Mouse (Mus musculus) midbrain, embryonic 16.5 days (tissue): Measurements from ENCODE around the gene Rnase4. TPM values are rescaled to one million over a fixed set of nuclear protein-coding genes. Genes with fewer than 3 reads are reported as not detected.

Experiments
- ATAC-seq: fragments of 200-750 bp; cut with Nextera tagmentation; 2 replicates; pipeline ENCODE4 v1.8.0; 2017; ENCODE audit warnings: moderate TSS enrichment
- H3K27ac ChIP-seq: fragments of 300-500 bp; sonication (generic); 2 replicates; pipeline ENCODE4 v1.5.1; 2014; ENCODE audit warnings: mild to moderate bottlenecking, low read length, mixed read lengths
- H3K27me3 ChIP-seq: fragments of 300-500 bp; sonication (generic); 2 replicates; pipeline ENCODE4 v1.6.1; 2014; ENCODE audit warnings: low read depth, low read length, mixed read lengths; ENCODE audit not compliant: control insufficient read depth, insufficient read depth
- H3K36me3 ChIP-seq: fragments of 300-500 bp; sonication (generic); 2 replicates; pipeline ENCODE4 v1.6.1; 2014; ENCODE audit warnings: mild to moderate bottlenecking, low read length, moderate library complexity, mixed read lengths; ENCODE audit not compliant: control insufficient read depth, insufficient read depth
- H3K4me1 ChIP-seq: fragments of 300-500 bp; sonication (generic); 2 replicates; pipeline ENCODE4 v1.6.1; 2014; ENCODE audit warnings: mild to moderate bottlenecking, low read length, mixed read lengths; ENCODE audit not compliant: control insufficient read depth, insufficient read depth
- H3K4me2 ChIP-seq: fragments of 300-500 bp; sonication (generic); 2 replicates; pipeline ENCODE4 v1.6.1; 2014; ENCODE audit warnings: mild to moderate bottlenecking, low read length, mixed read lengths
- H3K4me3 ChIP-seq: fragments of 300-500 bp; sonication (generic); 2 replicates; pipeline ENCODE4 v1.5.1; 2014; ENCODE audit warnings: low read depth, mild to moderate bottlenecking, low read length, moderate library complexity, mixed read lengths
- H3K9ac ChIP-seq: fragments of 300-500 bp; sonication (generic); 2 replicates; pipeline ENCODE4 v1.6.1; 2014; ENCODE audit warnings: low read depth, low read length, mixed read lengths
- H3K9me3 ChIP-seq: fragments of 300-500 bp; sonication (generic); replicated peaks from 2 replicates; pipeline ENCODE4 v1.6.1; 2014; ENCODE audit warnings: mild to moderate bottlenecking, low read length, mixed read lengths; ENCODE audit not compliant: control insufficient read depth, poor library complexity, severe bottlenecking
- WGBS: fragments of 180-500 bp; shearing (Covaris S2); extraction: QIAGEN DNeasy Blood & Tissue Kit; methylation state at CpG from one replicate; pipeline ENCODE4 v1.1.7; 2014; 5-methylcytosine and 5-hydroxymethylcytosine counted together
- polyA plus RNA-seq: library from polyadenylated mRNA; unstranded; fragments of >200 nt; fragmentation: Nextera tagmentation; extraction: Ambion mirVana; gene quantifications from 2 replicates; pipeline ENCODE4 v1.2.1, GENCODE M21; 2015

Rnase4 gene
- polyA plus RNA-seq, 1 experiment from 2014 or later: 15.2 TPM

- H3K4me2 ChIP-seq: no peak within 1 kb of the TSS
- no peaks in the 10 kb centered on the region for H3K4me1 ChIP-seq
- no peaks in the 10 kb centered on the region for H3K36me3 ChIP-seq
- no peak for ATAC-seq
- no peaks in the 10 kb centered on the region for H3K9me3 ChIP-seq
- no peaks in the 10 kb centered on the region for H3K27me3 ChIP-seq
- H3K4me3 ChIP-seq: no peak within 1 kb of the TSS
- no peak within 1 kb of the TSS for H3K27ac ChIP-seq
- H3K9ac ChIP-seq: no peak within 1 kb of the TSS
- 46% methylated on average over 2 of the region's 2 CpGs for WGBS
Observed at GRCm38 (mm10) chr14:51146685-51147084, 55.8 kb downstream of the Rnase4 start, which contains the start of gene Rnase1. Gene Rnase1, minus strand, starts transcription at chr14:51146785.

DNA sequence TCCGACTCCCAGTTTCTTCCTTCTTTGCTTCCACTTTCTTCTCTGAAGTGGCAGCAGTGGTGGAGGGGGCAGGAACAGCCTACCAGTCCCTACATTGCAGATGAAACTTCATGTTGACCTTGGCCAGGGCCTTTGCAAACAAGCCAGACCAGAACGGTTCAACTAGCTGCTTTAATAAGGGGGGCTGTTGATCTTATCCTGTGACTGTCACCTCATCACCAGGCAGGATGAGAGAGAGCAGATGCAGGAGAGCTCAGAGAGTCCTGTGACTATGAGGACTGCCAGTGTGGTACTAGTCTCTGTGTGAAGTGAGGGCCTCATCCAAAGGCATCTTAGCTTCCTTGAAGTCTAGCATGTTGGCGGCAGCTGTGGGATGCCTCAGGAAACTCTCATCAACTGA lies 57.1 kb downstream of the Rnase4 start:
- Histone ChIP-seq H3K4me3 (no peak overlapping the region), H3K4me1 (no peaks in the 10 kb centered on the region), H3K36me3 (no peaks in the 10 kb centered on the region), H3K27me3 (no peaks in the 10 kb centered on the region), H3K4me2 (no peak overlapping the region), H3K9ac (no peak overlapping the region), H3K27ac (no peak overlapping the region), H3K9me3 (no peaks in the 10 kb centered on the region)
- ATAC-seq: no peak
- 74% methylated on average over 3 of the region's 3 CpGs for WGBS

DNA sequence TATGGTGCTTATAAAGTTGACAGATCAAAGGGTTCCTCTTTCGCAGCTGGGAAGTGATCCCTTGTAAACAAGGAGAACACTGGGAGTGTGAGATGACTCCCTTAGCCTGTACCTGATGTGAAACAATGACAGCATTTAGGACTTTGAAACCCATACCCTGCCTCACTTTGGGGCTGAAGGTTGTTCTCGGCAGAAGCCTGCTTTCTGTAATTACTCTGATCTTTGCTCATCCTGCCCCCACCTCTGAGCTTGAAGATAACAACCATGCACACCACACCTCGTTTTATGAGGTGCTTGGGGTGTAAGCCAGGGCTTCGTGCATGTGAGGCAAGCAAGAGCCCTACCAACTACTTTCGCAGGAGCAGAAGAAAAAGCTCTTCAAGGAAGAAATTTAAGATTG lies 58.3 kb downstream of the Rnase4 start:
- Histone ChIP-seq H3K4me3 (no peak overlapping the region), H3K4me2 (no peak overlapping the region), H3K9ac (no peak overlapping the region), H3K27me3 (no peaks in the 10 kb centered on the region), H3K27ac (no peak overlapping the region), H3K4me1 (no peaks in the 10 kb centered on the region), H3K36me3 (no peaks in the 10 kb centered on the region), H3K9me3 (no peaks in the 10 kb centered on the region)
- ATAC-seq: no peak
- WGBS: 79% methylated on average over 5 of the region's 5 CpGs

- no peak for ATAC-seq
- no peaks in the 10 kb centered on the region for H3K9me3 ChIP-seq
- 96% methylated on average over 3 of the region's 3 CpGs for WGBS
- H3K9ac ChIP-seq: no peak overlapping the region
- H3K27ac ChIP-seq: no peak overlapping the region
- H3K4me2 ChIP-seq: no peak overlapping the region
- no peak overlapping the region for H3K4me3 ChIP-seq
- H3K4me1 ChIP-seq: no peaks in the 10 kb centered on the region
- no peaks in the 10 kb centered on the region for H3K36me3 ChIP-seq
- no peaks in the 10 kb centered on the region for H3K27me3 ChIP-seq
Observed at GRCm38 (mm10) chr14:51150206-51150831, 59.4 kb downstream of the Rnase4 start.

DNA sequence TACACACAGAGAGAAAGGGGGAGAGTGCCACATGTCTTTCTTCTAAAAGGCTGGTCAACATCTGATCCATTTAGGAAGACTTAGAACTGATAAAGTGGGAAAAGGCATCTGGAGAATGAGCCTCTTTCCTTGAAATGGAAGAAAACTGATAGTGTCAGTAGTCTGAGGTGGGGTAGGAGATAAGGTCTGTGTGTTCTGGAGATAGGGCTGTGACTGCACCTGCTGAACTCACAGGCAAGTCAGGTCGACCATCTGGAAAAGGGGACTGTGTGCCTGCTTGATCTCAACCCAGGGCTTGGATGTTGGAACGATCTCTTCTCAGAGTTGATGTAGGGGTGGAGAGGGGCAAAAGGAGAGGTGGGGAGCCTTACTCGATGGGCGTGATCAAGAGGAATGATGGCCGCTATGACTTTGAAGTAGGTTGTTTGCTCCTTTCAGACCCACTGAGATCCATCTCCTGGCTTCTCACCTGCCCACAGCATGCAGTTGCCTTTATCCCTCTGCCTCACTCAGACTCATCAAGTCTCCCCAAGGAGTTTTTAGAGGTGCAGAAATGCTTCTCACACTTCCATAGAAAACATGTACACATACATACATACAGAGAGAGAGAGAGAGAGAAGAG lies 61.5 kb downstream of the Rnase4 start:
- H3K27ac ChIP-seq: no peak overlapping the region
- H3K4me2 ChIP-seq: no peak overlapping the region
- WGBS: 89% methylated on average over 5 of the region's 5 CpGs
- ATAC-seq: no peak
- no peaks in the 10 kb centered on the region for H3K4me1 ChIP-seq
- H3K36me3 ChIP-seq: no peaks in the 10 kb centered on the region
- no peaks in the 10 kb centered on the region for H3K9me3 ChIP-seq
- no peaks in the 10 kb centered on the region for H3K27me3 ChIP-seq
- no peak overlapping the region for H3K9ac ChIP-seq
- H3K4me3 ChIP-seq: no peak overlapping the region

Other genes with a start within 250 kb of the Rnase4 start
- 1.6 and 2.9 TPM in 2 replicates for gene Tep1, start 220.5 kb upstream of the Rnase4 start, polyA plus RNA-seq
- gene Klhl33, start 193.6 kb upstream of the Rnase4 start, polyA plus RNA-seq: 2.4 and 2.8 TPM in 2 replicates
- gene Osgep, start 166.2 kb upstream of the Rnase4 start, polyA plus RNA-seq: 113 and 117 TPM in 2 replicates
- 173 and 193 TPM in 2 replicates for gene Apex1, start 166.1 kb upstream of the Rnase4 start, polyA plus RNA-seq
- gene Pip4p1, start 160.2 kb upstream of the Rnase4 start, polyA plus RNA-seq: 95.0 and 99.5 TPM in 2 replicates
- 20.8 and 22.8 TPM in 2 replicates for gene Pnp, start 160.0 kb upstream of the Rnase4 start, polyA plus RNA-seq
- not detected in 2 replicates for gene Gm49342, start 146.6 kb upstream of the Rnase4 start, polyA plus RNA-seq
- 1.1 and 1.3 TPM in 2 replicates for gene Pnp2, start 135.1 kb upstream of the Rnase4 start, polyA plus RNA-seq
- not detected in 2 replicates for gene Rnase10, start 83.3 kb upstream of the Rnase4 start, polyA plus RNA-seq
- not detected in 2 replicates for gene Rnase9, start 49.2 kb upstream of the Rnase4 start, polyA plus RNA-seq
- gene Rnase11, start 40.9 kb upstream of the Rnase4 start, polyA plus RNA-seq: not detected in 2 replicates
- not detected in 2 replicates for gene Rnase12, start 33.4 kb upstream of the Rnase4 start, polyA plus RNA-seq
- gene Olfr750, start 16.6 kb upstream of the Rnase4 start, polyA plus RNA-seq: 0.07 TPM in 1 of 2 replicates, not detected in the other
- gene Ang, start 73 bp downstream of the Rnase4 start, polyA plus RNA-seq: 3.1 and 3.2 TPM in 2 replicates
- gene Eddm3b, start 23.3 kb downstream of the Rnase4 start, polyA plus RNA-seq: not detected in 2 replicates
- gene Rnase6, start 32.8 kb downstream of the Rnase4 start, polyA plus RNA-seq: 0.77 and 0.91 TPM in 2 replicates
- gene Rnase1, start 55.7 kb downstream of the Rnase4 start, polyA plus RNA-seq: 0.57 TPM in 1 of 2 replicates, not detected in the other
- not detected in 2 replicates for gene Rnase2b, start 71.2 kb downstream of the Rnase4 start, polyA plus RNA-seq
- gene Ang2, start 108.1 kb downstream of the Rnase4 start, polyA plus RNA-seq: not detected in 2 replicates
- gene Ear14, start 112.3 kb downstream of the Rnase4 start, polyA plus RNA-seq: not detected in 2 replicates
- gene Rnase2a, start 165.0 kb downstream of the Rnase4 start, polyA plus RNA-seq: not detected in 2 replicates